Mouse (Mus musculus): ENCODE data around the gene Sh3bgrl3. TPM values are rescaled to one million over a fixed set of nuclear protein-coding genes. Genes with fewer than 3 reads are reported as not detected.
A peak's percentile ranks its signal among the peaks of the same experiment; 100 is the strongest.

The Sh3bgrl3 gene
- total RNA-seq, 1 experiment, result 96.5 TPM

- peak overlapping the region; percentile 23; the same call in 1 of the 2 replicates for H3K9ac ChIP-seq (ENCODE audit: insufficient read depth, low read depth, low read length, poor library complexity, severe bottlenecking)
- in situ Hi-C loops (cut with MboI; ENCODE audit: low sequenced_read_pairs in 2 of 2, unreplicated experiment in 2 of 2), result no loop called here
- no peaks in the 10 kb centered on the region for H3K9me3 ChIP-seq (ENCODE audit: control insufficient read depth, insufficient read depth, low read depth, low read length)
- DNase-seq (ENCODE audit: low read depth, low spot score), result no peak
- peak overlapping the region; percentile 7; the same call in 1 of the 2 replicates for H3K27ac ChIP-seq (ENCODE audit: insufficient read depth, low read depth, low read length, poor library complexity, severe bottlenecking)
- H3K4me1 ChIP-seq (ENCODE audit: control insufficient read depth in 2 of 2, insufficient read depth in 2 of 2, low read length in 2 of 2, poor library complexity in 1 of 2), result peaks cover 21 to 50% of the 10 kb centered on the region in 2 experiments
- no peaks in the 10 kb centered on the region for H3K36me3 ChIP-seq (ENCODE audit: control insufficient read depth, insufficient read depth, low read length, poor library complexity, severe bottlenecking)
- peak overlapping the region in 1 of 2 experiments; percentile 5; a peak in 1 of 4 replicates for H3K4me3 ChIP-seq (ENCODE audit: insufficient read depth in 1 of 2, low read depth in 1 of 2, low read length in 2 of 2, poor library complexity in 1 of 2, severe bottlenecking in 1 of 2)
- no peak for TF ChIP-seq CHD2 (IDR thresholded peaks at IDR 0.05; ENCODE audit: low read depth, low read length)
Measured at GRCm38 (mm10) chr4:134120192-134120805, 8.3 kb downstream of the Sh3bgrl3 start.

- Histone ChIP-seq H3K27ac (ENCODE audit: insufficient read depth, low read depth, low read length, poor library complexity, severe bottlenecking) (peak overlapping the region; percentile 95), H3K9ac (ENCODE audit: insufficient read depth, low read depth, low read length, poor library complexity, severe bottlenecking) (peak overlapping the region; percentile 92), H3K4me1 (ENCODE audit: control insufficient read depth in 2 of 2, insufficient read depth in 2 of 2, low read length in 2 of 2, poor library complexity in 1 of 2) (peaks cover 21 to 53% of the 10 kb centered on the region in 2 experiments), H3K4me3 (ENCODE audit: insufficient read depth in 1 of 2, low read depth in 1 of 2, low read length in 2 of 2, poor library complexity in 1 of 2, severe bottlenecking in 1 of 2) (peak overlapping the region; percentile 17 to 63; a peak in 3 of 4 replicates), H3K9me3 (ENCODE audit: control insufficient read depth, insufficient read depth, low read depth, low read length) (no peaks in the 10 kb centered on the region), H3K36me3 (ENCODE audit: control insufficient read depth, insufficient read depth, low read length, poor library complexity, severe bottlenecking) (no peaks in the 10 kb centered on the region)
- peak; percentile 85 for DNase-seq (ENCODE audit: low read depth, low spot score)
- TF ChIP-seq HCFC1 (IDR thresholded peaks at IDR 0.05; ENCODE audit: borderline replicate concordance, insufficient read depth, low read length), result no peak
- TF ChIP-seq CHD2 (IDR thresholded peaks at IDR 0.05; ENCODE audit: low read depth, low read length), result no peak
- no peak for TF ChIP-seq ZNF384 (IDR thresholded peaks at IDR 0.05; ENCODE audit: low read depth, low read length)
- in situ Hi-C loops (cut with MboI; ENCODE audit: low sequenced_read_pairs in 2 of 2, unreplicated experiment in 2 of 2), result no loop called here
Measured at GRCm38 (mm10) chr4:134119644-134120043, 8.9 kb downstream of the Sh3bgrl3 start.

GRCm38 (mm10) chr4:134119042-134119441 is 9.5 kb downstream of the Sh3bgrl3 start:
- peak overlapping the region; percentile 35 to 63 for H3K4me3 ChIP-seq (ENCODE audit: insufficient read depth in 1 of 2, low read depth in 1 of 2, low read length in 2 of 2, poor library complexity in 1 of 2, severe bottlenecking in 1 of 2)
- no peaks in the 10 kb centered on the region for H3K36me3 ChIP-seq (ENCODE audit: control insufficient read depth, insufficient read depth, low read length, poor library complexity, severe bottlenecking)
- H3K27ac ChIP-seq (ENCODE audit: insufficient read depth, low read depth, low read length, poor library complexity, severe bottlenecking), result peak overlapping the region; percentile 95
- in situ Hi-C loops (cut with MboI; ENCODE audit: low sequenced_read_pairs in 2 of 2, unreplicated experiment in 2 of 2), result no loop called here
- H3K4me1 ChIP-seq (ENCODE audit: control insufficient read depth in 2 of 2, insufficient read depth in 2 of 2, low read length in 2 of 2, poor library complexity in 1 of 2), result peaks cover 22 to 57% of the 10 kb centered on the region in 2 experiments
- H3K9ac ChIP-seq (ENCODE audit: insufficient read depth, low read depth, low read length, poor library complexity, severe bottlenecking), result peak overlapping the region; percentile 92
- no peak for DNase-seq (ENCODE audit: low read depth, low spot score)
- H3K9me3 ChIP-seq (ENCODE audit: control insufficient read depth, insufficient read depth, low read depth, low read length), result no peaks in the 10 kb centered on the region
- TF ChIP-seq ZC3H11A (IDR thresholded peaks at IDR 0.05; ENCODE audit: borderline replicate concordance, low read depth, low read length) (no peak), ZNF384 (IDR thresholded peaks at IDR 0.05; ENCODE audit: low read depth, low read length) (no peak), MAFK (IDR thresholded peaks at IDR 0.05; ENCODE audit: insufficient read depth, low read depth, low read length) (no peak), HCFC1 (IDR thresholded peaks at IDR 0.05; ENCODE audit: borderline replicate concordance, insufficient read depth, low read length) (no peak), CHD2 (IDR thresholded peaks at IDR 0.05; ENCODE audit: low read depth, low read length) (no peak)

- Histone ChIP-seq H3K36me3 (ENCODE audit: control insufficient read depth, insufficient read depth, low read length, poor library complexity, severe bottlenecking) (no peaks in the 10 kb centered on the region), H3K27ac (ENCODE audit: insufficient read depth, low read depth, low read length, poor library complexity, severe bottlenecking) (peak overlapping the region; percentile 95), H3K9ac (ENCODE audit: insufficient read depth, low read depth, low read length, poor library complexity, severe bottlenecking) (peak overlapping the region; percentile 92), H3K4me1 (ENCODE audit: control insufficient read depth in 2 of 2, insufficient read depth in 2 of 2, low read length in 2 of 2, poor library complexity in 1 of 2) (peaks cover 20 to 61% of the 10 kb centered on the region in 2 experiments), H3K4me3 (ENCODE audit: insufficient read depth in 1 of 2, low read depth in 1 of 2, low read length in 2 of 2, poor library complexity in 1 of 2, severe bottlenecking in 1 of 2) (peak overlapping the region; percentile 35 to 63), H3K9me3 (ENCODE audit: control insufficient read depth, insufficient read depth, low read depth, low read length) (no peaks in the 10 kb centered on the region)
- TF ChIP-seq CHD2 (IDR thresholded peaks at IDR 0.05; ENCODE audit: low read depth, low read length) (no peak), HCFC1 (IDR thresholded peaks at IDR 0.05; ENCODE audit: borderline replicate concordance, insufficient read depth, low read length) (no peak)
- in situ Hi-C loops (cut with MboI; ENCODE audit: low sequenced_read_pairs in 2 of 2, unreplicated experiment in 2 of 2), result no loop called here
- no peak for DNase-seq (ENCODE audit: low read depth, low spot score)
Measured at GRCm38 (mm10) chr4:134118126-134118800, 10.3 kb downstream of the Sh3bgrl3 start.

DNA sequence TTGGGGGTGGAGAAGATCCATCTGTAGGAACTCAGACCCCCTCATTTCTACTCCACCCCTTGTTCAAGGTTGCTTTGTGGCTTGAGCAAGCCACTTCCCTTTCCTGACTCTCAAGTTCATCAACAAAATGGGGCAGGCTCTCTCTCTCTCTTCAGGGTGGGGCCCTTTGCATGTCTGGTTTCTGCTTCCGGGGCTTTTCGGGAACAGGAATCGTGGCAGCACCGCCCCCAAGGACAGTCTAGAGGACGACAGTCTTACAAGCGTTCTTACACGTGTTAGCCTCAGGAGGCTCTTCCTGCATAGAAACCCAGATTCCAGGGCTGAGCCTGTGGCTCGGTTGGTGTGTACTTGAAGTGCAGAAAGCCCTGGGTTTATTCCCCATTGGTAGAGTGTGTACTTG is 11.6 kb downstream of the Sh3bgrl3 start:
- in situ Hi-C loops (cut with MboI; ENCODE audit: low sequenced_read_pairs in 2 of 2, unreplicated experiment in 2 of 2), result no loop called here
- Histone ChIP-seq H3K27ac (ENCODE audit: insufficient read depth, low read depth, low read length, poor library complexity, severe bottlenecking) (peak overlapping the region; percentile 95), H3K4me1 (ENCODE audit: control insufficient read depth in 2 of 2, insufficient read depth in 2 of 2, low read length in 2 of 2, poor library complexity in 1 of 2) (peaks cover 20 to 65% of the 10 kb centered on the region in 2 experiments), H3K9ac (ENCODE audit: insufficient read depth, low read depth, low read length, poor library complexity, severe bottlenecking) (peak overlapping the region; percentile 92; the same call in 1 of the 2 replicates), H3K9me3 (ENCODE audit: control insufficient read depth, insufficient read depth, low read depth, low read length) (no peaks in the 10 kb centered on the region), H3K36me3 (ENCODE audit: control insufficient read depth, insufficient read depth, low read length, poor library complexity, severe bottlenecking) (no peaks in the 10 kb centered on the region), H3K4me3 (ENCODE audit: insufficient read depth in 1 of 2, low read depth in 1 of 2, low read length in 2 of 2, poor library complexity in 1 of 2, severe bottlenecking in 1 of 2) (no peak overlapping the region)
- DNase-seq (ENCODE audit: low read depth, low spot score), result no peak
- TF ChIP-seq ZC3H11A (IDR thresholded peaks at IDR 0.05; ENCODE audit: borderline replicate concordance, low read depth, low read length) (no peak), ZNF384 (IDR thresholded peaks at IDR 0.05; ENCODE audit: low read depth, low read length) (no peak), MAFK (IDR thresholded peaks at IDR 0.05; ENCODE audit: insufficient read depth, low read depth, low read length) (no peak), CHD2 (IDR thresholded peaks at IDR 0.05; ENCODE audit: low read depth, low read length) (no peak), HCFC1 (IDR thresholded peaks at IDR 0.05; ENCODE audit: borderline replicate concordance, insufficient read depth, low read length) (no peak)
